Mouse (Mus musculus): ENCODE results near the gene Rgs6. TPM values are rescaled to one million over a fixed set of nuclear protein-coding genes. Genes with fewer than 3 reads are reported as not detected.

Rgs6 gene
- polyA plus RNA-seq, 1 experiment from 2014 or later = 1.0 TPM

DNA sequence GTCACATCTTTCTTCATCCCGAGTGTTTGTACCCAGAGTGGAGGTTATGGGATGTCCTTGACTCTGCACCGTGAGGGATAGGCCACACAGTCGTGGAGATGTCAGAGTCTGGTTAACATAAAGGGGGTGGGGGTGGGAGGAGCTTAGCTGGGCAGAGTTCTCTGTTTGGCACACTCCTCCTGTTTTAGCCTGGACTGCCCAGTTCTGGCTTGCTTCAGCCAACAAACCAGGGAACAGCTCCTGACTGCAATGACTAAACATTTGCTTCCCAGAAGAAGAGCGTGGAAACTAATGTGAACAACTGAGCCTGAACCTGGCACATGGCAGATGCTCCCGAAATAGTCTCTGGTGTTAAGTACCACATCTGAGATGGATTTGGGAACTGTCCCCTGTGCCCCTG, 575.6 kb downstream of the Rgs6 start:
- 50% methylated on average over 5 of the region's 5 CpGs for WGBS
- H3K9ac ChIP-seq (ENCODE audit: low read depth, low read length) = no peak overlapping the region
- H3K4me2 ChIP-seq = no peak overlapping the region
- no peak overlapping the region for H3K27ac ChIP-seq (ENCODE audit: low read depth, low read length)
- ATAC-seq (replicated peaks; ENCODE audit: low FRiP score) (peak; percentile 45; the same call in 1 of the 2 replicates), DNase-seq (ENCODE audit: low spot score) (no peak)
- H3K4me3 ChIP-seq (ENCODE audit: low read depth, low read length) = no peak overlapping the region
- no peaks in the 10 kb centered on the region; the same call in 1 of the 2 replicates for H3K4me1 ChIP-seq (replicated peaks; ENCODE audit: control insufficient read depth, insufficient read depth, low read length)
- no peaks in the 10 kb centered on the region for H3K9me3 ChIP-seq (ENCODE audit: control insufficient read depth, low read length)
- H3K36me3 ChIP-seq (ENCODE audit: control insufficient read depth, insufficient read depth, low read length) = no peaks in the 10 kb centered on the region
- H3K27me3 ChIP-seq (replicated peaks; ENCODE audit: control insufficient read depth, insufficient read depth, low read length) = no peaks in the 10 kb centered on the region

DNA sequence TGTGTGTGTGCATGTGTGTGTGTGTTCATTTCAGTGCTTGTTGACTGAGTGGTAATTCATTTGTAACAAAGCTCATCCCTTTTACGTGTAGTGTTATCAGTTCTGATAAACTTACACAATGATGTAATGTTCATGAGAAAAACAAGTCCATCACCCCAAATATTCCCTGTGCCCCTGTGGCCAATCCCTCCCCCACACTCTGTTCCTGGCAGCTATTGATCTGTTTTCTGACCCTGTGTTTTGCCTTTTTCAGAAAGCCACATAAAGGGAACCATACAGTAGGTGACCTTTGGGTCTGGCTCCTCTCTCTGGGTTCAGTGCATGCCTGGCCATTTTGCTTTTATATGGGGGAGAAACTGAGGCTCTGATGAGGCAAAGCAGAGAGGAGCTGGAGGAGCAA, 577.0 kb downstream of the Rgs6 start:
- ATAC-seq (replicated peaks; ENCODE audit: low FRiP score) = no peak
- Histone ChIP-seq H3K4me3 (ENCODE audit: low read depth, low read length) (no peak overlapping the region), H3K4me2 (no peak overlapping the region), H3K9ac (ENCODE audit: low read depth, low read length) (no peak overlapping the region), H3K9me3 (ENCODE audit: control insufficient read depth, low read length) (no peaks in the 10 kb centered on the region), H3K36me3 (ENCODE audit: control insufficient read depth, insufficient read depth, low read length) (no peaks in the 10 kb centered on the region), H3K27me3 (replicated peaks; ENCODE audit: control insufficient read depth, insufficient read depth, low read length) (no peaks in the 10 kb centered on the region), H3K4me1 (replicated peaks; ENCODE audit: control insufficient read depth, insufficient read depth, low read length) (peaks cover 3% of the 10 kb centered on the region; the same call in 1 of the 2 replicates), H3K27ac (ENCODE audit: low read depth, low read length) (no peak overlapping the region)
- 68% methylated on average over 1 of the region's 1 CpGs for WGBS
- DNase-seq (ENCODE audit: low spot score) = no peak

DNA sequence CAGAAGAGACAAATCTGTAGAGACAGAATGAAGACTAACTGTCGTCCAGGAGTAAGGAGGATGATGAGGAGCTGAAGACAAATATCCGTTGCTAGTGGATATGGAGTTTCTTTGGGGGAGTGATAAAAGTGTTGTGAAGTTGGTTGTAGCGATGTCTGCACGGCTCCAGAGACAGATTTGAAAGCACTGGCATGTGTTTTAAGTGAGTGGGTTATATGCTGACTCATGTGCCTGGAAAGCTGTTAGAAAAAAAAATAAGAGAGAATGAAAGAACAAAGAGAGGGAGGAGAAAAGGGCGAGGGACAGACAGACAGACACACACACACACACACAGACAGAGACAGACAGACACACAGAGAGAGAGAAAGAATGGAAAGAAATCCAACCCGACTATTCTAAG, 580.2 kb downstream of the Rgs6 start:
- H3K27me3 ChIP-seq (replicated peaks; ENCODE audit: control insufficient read depth, insufficient read depth, low read length) = 0 out of 2 replicates have a peak, but pooled peaks cover 2% of the 10 kb centered on the region
- H3K27ac ChIP-seq (ENCODE audit: low read depth, low read length) = no peak overlapping the region
- ATAC-seq (replicated peaks; ENCODE audit: low FRiP score) (no peak), DNase-seq (ENCODE audit: low spot score) (no peak)
- no peaks in the 10 kb centered on the region for H3K9me3 ChIP-seq (ENCODE audit: control insufficient read depth, low read length)
- H3K36me3 ChIP-seq (ENCODE audit: control insufficient read depth, insufficient read depth, low read length) = no peaks in the 10 kb centered on the region
- H3K9ac ChIP-seq (ENCODE audit: low read depth, low read length) = no peak overlapping the region
- H3K4me3 ChIP-seq (ENCODE audit: low read depth, low read length) = no peak overlapping the region
- 71% methylated on average over 6 of the region's 6 CpGs for WGBS
- no peak overlapping the region for H3K4me2 ChIP-seq
- H3K4me1 ChIP-seq (replicated peaks; ENCODE audit: control insufficient read depth, insufficient read depth, low read length) = peaks cover 3% of the 10 kb centered on the region; the same call in 1 of the 2 replicates

DNA sequence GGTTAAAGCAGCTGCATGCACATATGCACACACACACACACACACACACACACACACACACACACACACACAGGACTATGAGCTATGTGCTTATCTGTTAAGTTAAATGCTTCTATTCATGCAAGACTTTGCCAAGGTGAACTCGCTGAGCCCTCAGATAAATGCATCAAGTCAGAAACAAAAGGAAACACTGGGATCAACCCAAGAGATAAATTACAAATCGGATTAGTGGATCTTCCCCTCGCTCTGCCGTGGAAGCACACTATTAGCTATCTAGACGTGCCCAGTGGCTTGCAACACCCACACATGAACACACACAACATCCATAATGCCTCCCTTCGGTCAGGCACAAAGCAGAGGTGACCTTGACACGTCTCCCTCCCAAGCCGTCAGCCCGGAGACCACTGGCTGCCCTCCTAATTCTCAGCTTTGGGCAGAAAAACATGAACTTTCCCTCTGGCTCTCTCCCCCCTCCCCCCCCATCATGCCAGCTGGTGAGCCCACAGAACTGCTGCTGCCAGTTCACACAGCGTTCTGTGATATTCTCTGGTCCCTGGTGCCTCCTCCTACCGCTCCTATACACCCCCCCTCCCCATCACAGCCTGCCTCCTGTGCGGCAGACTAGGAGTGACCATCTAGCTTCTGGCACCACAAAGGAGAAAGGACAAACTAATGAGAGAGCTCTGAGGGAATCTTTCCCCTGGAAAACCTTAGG, 581.6 kb downstream of the Rgs6 start:
- ATAC-seq (replicated peaks; ENCODE audit: low FRiP score) (no peak), DNase-seq (ENCODE audit: low spot score) (no peak)
- Histone ChIP-seq H3K27me3 (replicated peaks; ENCODE audit: control insufficient read depth, insufficient read depth, low read length) (0 out of 2 replicates have a peak, but pooled peaks cover 2% of the 10 kb centered on the region), H3K9ac (ENCODE audit: low read depth, low read length) (no peak overlapping the region), H3K36me3 (ENCODE audit: control insufficient read depth, insufficient read depth, low read length) (no peaks in the 10 kb centered on the region), H3K4me2 (no peak overlapping the region), H3K4me1 (replicated peaks; ENCODE audit: control insufficient read depth, insufficient read depth, low read length) (0 out of 2 replicates have a peak, but pooled peaks cover 3% of the 10 kb centered on the region), H3K27ac (ENCODE audit: low read depth, low read length) (no peak overlapping the region), H3K9me3 (ENCODE audit: control insufficient read depth, low read length) (no peaks in the 10 kb centered on the region), H3K4me3 (ENCODE audit: low read depth, low read length) (no peak overlapping the region)
- 40% methylated on average over 12 of the region's 12 CpGs for WGBS

DNA sequence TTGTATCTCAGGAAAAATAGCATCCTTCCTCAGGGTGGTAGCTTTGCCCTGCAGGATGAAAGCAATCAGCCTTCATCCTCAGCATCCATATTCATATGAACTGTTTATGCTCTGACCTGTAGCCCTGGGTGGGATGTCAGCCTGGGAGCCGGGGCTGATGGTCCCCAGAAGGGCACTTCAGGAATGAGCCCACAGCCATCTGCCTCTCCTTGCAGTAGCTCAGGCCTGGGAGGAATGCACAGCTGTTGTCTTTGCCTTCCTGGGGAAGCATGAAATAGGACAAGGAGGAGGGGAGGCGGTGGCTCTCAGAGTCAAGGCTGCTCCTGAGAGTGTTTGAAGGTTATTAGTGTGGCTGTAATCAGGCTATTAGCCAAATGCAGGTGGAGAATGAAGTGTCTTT, 590.7 kb downstream of the Rgs6 start:
- DNase-seq (ENCODE audit: low spot score) = no peak
- Histone ChIP-seq H3K36me3 (ENCODE audit: control insufficient read depth, insufficient read depth, low read length) (no peaks in the 10 kb centered on the region), H3K4me1 (replicated peaks; ENCODE audit: control insufficient read depth, insufficient read depth, low read length) (no peaks in the 10 kb centered on the region), H3K9ac (ENCODE audit: low read depth, low read length) (no peak overlapping the region), H3K4me2 (no peak overlapping the region), H3K27ac (ENCODE audit: low read depth, low read length) (no peak overlapping the region), H3K27me3 (replicated peaks; ENCODE audit: control insufficient read depth, insufficient read depth, low read length) (no peaks in the 10 kb centered on the region), H3K4me3 (ENCODE audit: low read depth, low read length) (no peak overlapping the region), H3K9me3 (ENCODE audit: control insufficient read depth, low read length) (no peaks in the 10 kb centered on the region)
- ATAC-seq (replicated peaks; ENCODE audit: low FRiP score) = no peak
- WGBS = 71% methylated on average over 2 of the region's 2 CpGs

DNA sequence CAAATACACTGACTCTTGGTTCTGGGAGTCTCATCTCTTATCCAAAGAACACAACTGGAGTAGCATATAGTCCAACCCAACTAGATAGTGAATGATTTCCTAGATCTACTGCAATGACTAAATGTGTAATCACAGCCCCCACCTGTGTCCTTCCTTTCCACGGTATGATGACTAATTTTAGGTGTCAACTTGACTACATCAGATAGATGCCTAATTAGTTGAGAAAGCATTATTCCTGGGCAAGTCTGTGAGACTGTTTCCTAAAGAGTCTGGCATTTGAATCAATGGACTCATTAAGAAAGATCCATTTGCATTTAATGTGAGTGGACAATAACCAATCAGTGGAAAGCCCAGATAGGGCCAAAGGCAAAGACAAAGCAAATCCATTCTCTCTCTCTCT, 591.8 kb downstream of the Rgs6 start:
- no peak overlapping the region for H3K4me3 ChIP-seq (ENCODE audit: low read depth, low read length)

DNA sequence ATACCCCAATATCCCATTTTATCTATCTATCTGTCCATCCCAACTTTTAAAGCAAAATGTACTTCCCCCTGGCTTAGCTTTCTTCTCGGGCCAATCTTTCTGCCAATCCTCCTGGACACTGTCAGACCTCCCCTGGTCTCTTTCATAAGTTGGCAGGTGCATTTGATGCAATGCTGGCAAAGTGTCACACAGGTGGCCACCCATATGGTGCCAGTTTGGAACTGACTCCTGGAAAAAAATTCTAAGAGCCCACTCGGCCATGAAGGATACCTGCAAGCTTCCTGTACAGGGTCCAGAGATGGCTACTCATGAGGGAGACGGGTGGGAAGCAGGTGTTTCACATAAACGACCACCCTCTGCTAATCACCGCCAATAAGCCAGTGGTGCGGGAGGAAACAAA, 592.5 kb downstream of the Rgs6 start:
- Histone ChIP-seq H3K9me3 (ENCODE audit: control insufficient read depth, low read length) (no peaks in the 10 kb centered on the region), H3K36me3 (ENCODE audit: control insufficient read depth, insufficient read depth, low read length) (no peaks in the 10 kb centered on the region), H3K27ac (ENCODE audit: low read depth, low read length) (no peak overlapping the region), H3K4me3 (ENCODE audit: low read depth, low read length) (no peak overlapping the region), H3K4me1 (replicated peaks; ENCODE audit: control insufficient read depth, insufficient read depth, low read length) (no peaks in the 10 kb centered on the region), H3K9ac (ENCODE audit: low read depth, low read length) (no peak overlapping the region), H3K27me3 (replicated peaks; ENCODE audit: control insufficient read depth, insufficient read depth, low read length) (no peaks in the 10 kb centered on the region), H3K4me2 (no peak overlapping the region)
- DNase-seq (ENCODE audit: low spot score) (no peak), ATAC-seq (replicated peaks; ENCODE audit: low FRiP score) (no peak)
- 82% methylated on average over 6 of the region's 6 CpGs for WGBS

More for the DNA sequence above, 591.8 kb downstream of the Rgs6 start:
- no peak overlapping the region for H3K27ac ChIP-seq (ENCODE audit: low read depth, low read length)
- H3K27me3 ChIP-seq (replicated peaks; ENCODE audit: control insufficient read depth, insufficient read depth, low read length) = no peaks in the 10 kb centered on the region
- H3K36me3 ChIP-seq (ENCODE audit: control insufficient read depth, insufficient read depth, low read length) = no peaks in the 10 kb centered on the region
- no peak overlapping the region for H3K4me2 ChIP-seq
- H3K9me3 ChIP-seq (ENCODE audit: control insufficient read depth, low read length) = no peaks in the 10 kb centered on the region
- H3K9ac ChIP-seq (ENCODE audit: low read depth, low read length) = no peak overlapping the region
- ATAC-seq (replicated peaks; ENCODE audit: low FRiP score) (no peak), DNase-seq (ENCODE audit: low spot score) (no peak)
- H3K4me1 ChIP-seq (replicated peaks; ENCODE audit: control insufficient read depth, insufficient read depth, low read length) = no peaks in the 10 kb centered on the region
- WGBS = 75% methylated on average over 1 of the region's 1 CpGs

DNA sequence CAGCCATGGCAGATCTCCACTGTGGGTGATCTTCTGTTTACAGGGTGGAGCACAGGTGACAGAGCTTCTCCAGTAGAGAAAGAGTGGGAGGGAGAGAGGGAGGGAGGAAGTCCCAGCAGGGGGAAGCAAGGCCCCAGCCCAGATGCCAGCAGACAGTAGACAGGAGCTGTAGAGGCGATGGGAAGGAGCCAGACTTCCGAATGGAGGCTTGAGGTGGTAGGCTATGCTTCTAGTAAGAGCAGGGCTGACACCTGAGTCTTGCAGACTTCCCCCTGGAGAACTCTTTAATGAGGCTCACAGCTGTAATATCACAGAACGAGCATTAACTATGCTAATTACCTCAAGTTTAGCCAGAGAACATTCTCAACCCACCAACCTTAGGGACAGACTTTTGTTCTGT, 613.6 kb downstream of the Rgs6 start:
- no peaks in the 10 kb centered on the region for H3K27me3 ChIP-seq (replicated peaks; ENCODE audit: control insufficient read depth, insufficient read depth, low read length)
- no peak overlapping the region for H3K27ac ChIP-seq (ENCODE audit: low read depth, low read length)
- DNase-seq (ENCODE audit: low spot score) = no peak
- 41% methylated on average over 3 of the region's 3 CpGs for WGBS
- no peak overlapping the region for H3K4me2 ChIP-seq
- H3K36me3 ChIP-seq (ENCODE audit: control insufficient read depth, insufficient read depth, low read length) = no peaks in the 10 kb centered on the region
- H3K9me3 ChIP-seq (ENCODE audit: control insufficient read depth, low read length) = no peaks in the 10 kb centered on the region
- no peak overlapping the region for H3K4me3 ChIP-seq (ENCODE audit: low read depth, low read length)
- H3K9ac ChIP-seq (ENCODE audit: low read depth, low read length) = no peak overlapping the region
- H3K4me1 ChIP-seq (replicated peaks; ENCODE audit: control insufficient read depth, insufficient read depth, low read length) = no peaks in the 10 kb centered on the region
- no peak for ATAC-seq (replicated peaks; ENCODE audit: low FRiP score)

DNA sequence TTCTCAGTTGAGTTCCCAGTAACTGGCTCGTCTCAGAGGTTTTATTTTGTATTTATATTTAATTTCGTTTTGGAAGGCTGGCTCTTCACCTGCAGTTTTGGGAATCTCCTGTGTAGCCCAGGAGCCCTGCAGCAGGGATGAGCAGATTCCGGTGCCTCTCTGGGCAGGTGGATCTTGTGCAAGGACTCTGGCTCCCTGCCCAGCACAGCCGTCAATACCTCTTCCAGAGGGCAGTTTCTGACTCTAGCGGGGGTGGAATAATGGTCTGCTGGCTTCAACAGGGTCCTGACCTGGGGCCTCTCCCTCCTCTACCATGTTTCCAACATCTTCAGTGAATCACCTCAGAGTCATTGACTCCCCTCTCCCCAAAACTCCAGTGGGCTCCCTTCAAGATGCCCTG, 616.3 kb downstream of the Rgs6 start:
- Histone ChIP-seq H3K27me3 (replicated peaks; ENCODE audit: control insufficient read depth, insufficient read depth, low read length) (no peaks in the 10 kb centered on the region), H3K27ac (ENCODE audit: low read depth, low read length) (no peak overlapping the region), H3K9me3 (ENCODE audit: control insufficient read depth, low read length) (no peaks in the 10 kb centered on the region), H3K36me3 (ENCODE audit: control insufficient read depth, insufficient read depth, low read length) (no peaks in the 10 kb centered on the region), H3K4me2 (no peak overlapping the region), H3K9ac (ENCODE audit: low read depth, low read length) (no peak overlapping the region), H3K4me1 (replicated peaks; ENCODE audit: control insufficient read depth, insufficient read depth, low read length) (peaks cover 3% of the 10 kb centered on the region; the same call in 1 of the 2 replicates), H3K4me3 (ENCODE audit: low read depth, low read length) (no peak overlapping the region)
- ATAC-seq (replicated peaks; ENCODE audit: low FRiP score) (no peak), DNase-seq (ENCODE audit: low spot score) (no peak)
- 59% methylated on average over 5 of the region's 5 CpGs for WGBS

Measured in liver, embryonic 11.5 days (tissue).